Mouse (Mus musculus) lung, postnatal 36 days (tissue): ENCODE data around the gene Erg.

ENCODE experiments used
- DNase-seq: peaks from one replicate; pipeline ENCODE4 v3.0.0; 2022; ENCODE audit warnings: mixed read lengths

Gene Erg

DNA sequence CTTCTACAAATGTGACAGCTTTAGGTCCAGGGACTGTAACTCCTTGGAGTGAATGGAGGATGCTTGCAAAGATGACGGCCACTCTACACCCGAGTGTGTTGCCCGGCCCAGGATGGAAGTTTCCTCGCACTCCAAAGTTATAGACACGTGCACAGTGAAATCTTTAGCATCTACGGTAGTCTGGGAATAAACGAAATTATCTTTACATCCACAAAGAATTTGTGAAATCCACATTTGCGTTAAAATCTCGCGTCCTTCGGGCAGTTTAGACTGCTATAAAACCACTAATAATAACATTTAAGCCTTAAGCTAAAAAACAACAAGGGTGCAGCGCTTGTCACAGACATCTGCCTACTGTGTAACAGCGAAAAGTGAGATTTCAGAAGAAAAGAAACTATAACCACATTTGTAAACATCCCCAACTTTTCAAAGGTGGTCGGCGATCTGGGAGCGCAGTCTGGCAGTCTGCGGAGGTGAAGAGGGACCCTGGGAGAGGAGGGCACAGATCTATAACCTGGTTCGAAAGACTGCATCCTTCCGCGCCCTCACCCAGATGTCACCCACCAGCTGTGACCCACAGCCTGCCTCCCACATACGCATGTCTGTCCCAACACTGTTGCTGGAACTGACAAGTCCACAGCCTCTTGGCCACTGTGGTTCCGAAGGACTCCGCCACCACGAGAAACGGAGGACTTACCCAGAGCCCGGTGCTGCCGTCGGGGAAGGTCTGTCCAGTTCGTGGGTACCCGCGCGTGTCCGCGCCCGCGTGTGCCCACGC, 1.5 kb downstream of the Erg start:
- no peak for DNase-seq

DNA sequence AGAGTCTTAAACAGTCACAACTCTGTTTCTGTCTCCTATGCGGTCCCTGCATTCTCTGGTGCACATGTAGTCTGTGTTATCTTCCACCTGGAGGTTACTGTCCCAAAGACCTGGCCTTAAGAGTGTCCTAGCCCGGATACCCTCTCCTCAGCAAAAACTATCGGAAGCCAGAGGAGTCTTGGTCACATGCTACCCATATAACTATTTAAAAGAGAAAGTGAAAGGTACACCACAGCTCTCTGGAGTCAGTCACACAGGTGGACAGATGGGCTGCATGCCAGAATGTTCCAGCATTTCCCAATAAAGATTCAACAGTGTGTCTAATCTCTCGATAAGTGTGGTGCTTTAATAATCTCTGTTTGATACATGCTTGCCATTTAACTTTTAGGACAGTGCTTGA, 7.1 kb downstream of the Erg start:
- no peak for DNase-seq

DNA sequence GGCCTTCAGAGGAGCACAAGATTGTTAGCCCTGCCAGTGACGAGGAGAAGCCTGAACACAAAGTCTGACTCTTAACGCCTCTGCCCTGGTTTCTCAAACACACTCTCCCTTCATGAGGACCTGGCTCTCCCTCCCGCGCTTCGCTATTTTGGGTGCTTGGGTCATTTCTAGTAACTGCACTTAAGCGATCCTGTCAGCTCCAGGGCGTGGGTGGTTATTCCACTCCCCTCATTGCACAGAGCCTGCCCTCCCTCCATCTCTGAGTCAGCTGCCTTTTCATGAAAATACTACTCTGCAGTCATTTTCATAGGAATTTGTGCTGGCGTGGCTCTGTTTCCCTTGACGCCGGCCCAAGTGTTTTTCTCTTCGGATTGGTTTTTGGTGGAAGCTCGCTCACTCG, 13.2 kb downstream of the Erg start:
- DNase-seq: peak; percentile 40

DNA sequence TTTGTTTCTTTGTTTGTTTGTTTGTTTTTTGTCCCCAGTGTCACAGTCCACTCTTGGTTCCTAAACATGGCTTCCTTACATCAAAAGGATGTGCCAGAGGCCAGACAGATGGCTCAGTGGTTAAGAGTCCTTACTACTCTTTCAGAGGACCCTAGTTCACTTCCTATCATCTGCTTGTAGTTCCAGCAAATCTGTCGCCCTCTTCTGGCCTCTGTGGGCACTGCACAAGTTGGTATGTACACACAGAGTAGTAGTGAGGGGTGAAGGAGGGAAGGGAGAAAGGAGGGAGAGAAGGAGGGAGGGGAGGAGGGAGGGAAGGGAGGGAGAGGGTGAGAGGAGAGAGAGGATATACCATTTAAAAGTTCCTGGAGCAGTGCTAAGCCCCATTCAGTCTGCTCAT, 15.8 kb downstream of the Erg start:
- peak; percentile 49 for DNase-seq

DNA sequence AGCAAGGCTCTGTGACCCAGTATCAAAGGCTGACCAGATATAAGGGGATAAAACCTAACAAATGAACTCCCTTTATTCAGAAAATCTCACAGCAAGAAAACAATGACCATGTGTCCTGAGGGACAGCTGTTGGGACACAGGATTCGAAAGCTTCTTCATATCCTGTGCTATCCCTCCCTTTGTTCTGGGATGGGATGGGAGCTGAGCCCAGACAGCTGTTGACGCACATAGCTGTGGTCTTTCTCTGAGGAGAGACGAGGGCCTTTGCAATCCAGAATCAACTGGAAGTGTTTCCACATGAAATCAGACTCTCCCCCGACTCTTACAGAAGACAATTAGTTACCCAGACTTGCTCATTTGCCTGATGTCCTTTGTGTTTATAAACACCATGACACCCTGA, 29.6 kb downstream of the Erg start:
- DNase-seq: no peak

DNA sequence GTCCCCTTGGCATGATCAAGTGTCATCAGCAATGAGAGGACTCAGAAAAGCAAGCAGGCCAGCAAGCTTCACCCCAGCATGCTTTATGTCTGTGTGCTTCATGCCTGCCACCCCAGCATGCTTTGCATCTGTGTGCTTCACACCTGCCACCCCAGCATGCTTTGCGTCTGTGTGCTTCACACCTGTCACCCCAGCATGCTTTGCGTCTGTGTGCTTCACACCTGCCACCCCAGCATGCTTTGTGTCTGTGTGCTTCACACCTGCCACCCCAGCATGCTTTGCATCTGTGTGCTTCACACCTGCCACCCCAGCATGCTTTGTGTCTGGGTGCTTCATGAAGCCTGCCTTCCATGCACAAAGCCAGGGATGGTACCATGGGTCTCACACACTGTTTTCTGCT, 33.3 kb downstream of the Erg start:
- no peak for DNase-seq

DNA sequence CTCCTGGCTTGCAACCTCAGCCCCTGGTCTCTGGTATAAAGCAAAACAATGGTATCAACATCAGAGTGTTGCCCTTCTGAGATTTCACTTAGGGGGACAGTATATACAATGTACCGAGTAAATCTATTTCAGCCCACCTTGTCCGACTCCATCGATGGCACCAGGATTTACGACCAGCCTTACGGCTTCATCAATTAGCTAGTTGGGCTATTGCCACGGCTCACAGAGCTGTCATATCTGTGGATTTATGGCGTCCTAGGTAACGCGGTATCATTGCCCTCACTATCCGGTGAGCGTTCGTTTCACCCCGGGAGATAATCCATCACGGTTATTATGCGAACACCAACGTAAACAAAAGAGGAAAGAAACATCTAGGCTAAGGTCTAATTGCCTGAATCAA, 33.9 kb downstream of the Erg start:
- no peak for DNase-seq

DNA sequence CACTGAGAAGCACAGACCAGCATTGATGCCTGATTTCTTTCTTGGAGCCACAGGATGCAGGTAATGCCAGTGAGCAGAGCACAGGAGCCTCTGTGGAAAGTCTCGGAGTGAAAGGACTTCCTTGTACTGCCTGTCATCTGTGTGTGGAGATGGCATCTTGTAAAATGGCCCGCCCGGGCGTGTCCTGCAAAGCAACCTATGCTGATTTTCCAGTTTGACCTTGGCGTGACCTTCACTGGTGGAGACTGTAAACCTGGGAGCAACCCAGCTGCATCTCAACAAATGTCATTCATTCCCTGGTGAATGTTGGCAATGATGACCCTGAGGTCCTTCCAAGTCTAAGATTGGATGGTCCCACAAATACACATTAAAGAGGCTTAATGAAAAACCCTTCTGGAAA, 35.9 kb downstream of the Erg start:
- no peak for DNase-seq

DNA sequence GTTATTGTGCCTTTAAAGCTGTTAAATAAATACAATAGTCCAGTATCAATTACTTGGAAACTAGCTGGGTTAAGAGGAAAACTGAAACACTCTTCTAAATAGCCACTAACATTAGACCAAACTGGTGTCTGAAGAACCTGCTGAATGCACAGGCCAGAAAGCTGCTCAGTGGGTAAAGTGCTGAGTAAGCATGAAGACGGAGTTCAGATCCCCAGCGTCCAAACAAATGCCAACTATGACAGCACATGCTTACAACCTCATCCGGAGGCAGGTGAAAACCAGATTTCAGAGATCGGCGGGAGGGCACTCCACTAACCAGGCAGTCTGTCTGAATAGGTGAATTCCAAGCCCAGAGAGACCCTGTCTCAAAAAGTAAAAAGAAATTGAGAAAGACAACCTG, 41.6 kb downstream of the Erg start:
- no peak for DNase-seq

DNA sequence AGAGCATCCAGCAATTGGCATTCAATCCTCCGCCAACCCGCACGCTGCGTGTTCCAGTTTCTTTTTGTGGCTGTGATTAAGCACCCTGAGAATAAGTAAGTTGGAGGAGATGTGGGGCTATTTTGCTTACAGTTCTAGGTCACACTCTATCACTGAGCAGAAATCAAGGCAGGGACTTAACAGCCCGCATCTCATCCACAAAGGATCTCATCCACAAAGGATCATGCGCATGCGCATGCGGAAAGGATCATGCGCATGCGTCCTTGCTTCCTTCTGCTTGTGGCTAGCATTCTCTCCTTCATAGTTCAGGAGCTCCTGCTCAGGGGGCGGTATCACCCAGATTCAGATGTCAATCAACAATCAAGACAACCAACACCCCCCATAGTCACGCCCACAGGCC, 42.9 kb downstream of the Erg start:
- DNase-seq: no peak

DNA sequence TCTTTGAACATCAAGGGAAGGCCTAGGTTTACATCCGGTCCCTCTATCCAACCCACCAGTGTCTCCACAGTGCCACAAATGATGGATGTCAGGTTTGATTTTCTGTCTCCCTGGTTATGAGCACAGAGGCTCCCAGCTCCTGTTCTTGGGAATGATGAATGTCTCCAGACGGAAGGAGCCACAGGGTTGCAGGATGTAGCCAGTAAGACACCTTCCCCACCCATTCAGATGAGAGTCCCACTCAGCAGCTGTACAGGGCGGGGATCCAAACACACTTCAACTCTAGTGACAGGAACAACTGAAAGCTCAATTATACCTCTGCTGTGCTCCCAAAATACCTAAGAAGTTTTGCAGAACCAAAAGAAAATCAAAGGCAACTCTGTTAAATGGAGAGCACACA, 51.2 kb downstream of the Erg start:
- no peak for DNase-seq

DNA sequence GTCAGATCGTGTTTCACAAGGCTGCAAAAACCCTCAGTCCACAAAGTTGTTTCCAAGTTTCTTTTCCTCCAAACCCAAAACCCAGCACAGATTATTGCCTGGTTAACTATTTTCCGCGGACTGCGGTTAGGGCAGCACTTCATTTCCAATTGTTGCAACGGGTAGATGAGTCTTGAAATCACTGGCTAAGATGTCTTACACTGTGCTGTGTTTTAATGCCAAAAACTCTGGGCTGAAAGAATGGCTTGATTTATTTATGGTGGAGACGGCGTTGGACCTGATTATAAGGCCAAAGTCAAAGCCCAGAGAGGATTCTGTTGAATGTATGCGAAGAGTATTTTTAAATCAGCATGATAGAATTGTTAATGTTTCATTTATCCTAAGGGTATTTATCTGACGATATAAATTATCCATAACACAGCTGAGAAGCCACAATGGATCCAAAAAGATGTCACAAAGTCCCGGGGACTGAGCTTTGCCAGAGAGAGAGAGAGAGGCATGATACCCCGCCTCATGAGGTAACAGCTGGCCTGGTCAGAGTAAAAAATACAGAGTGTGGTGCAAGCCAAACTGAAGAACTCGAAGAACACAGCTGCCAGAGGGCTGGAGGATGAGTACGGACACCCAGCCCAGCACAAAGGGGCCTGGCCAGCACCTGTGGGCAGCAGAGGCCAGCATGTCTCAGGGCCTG, 53.9 kb downstream of the Erg start:
- DNase-seq: no peak

DNA sequence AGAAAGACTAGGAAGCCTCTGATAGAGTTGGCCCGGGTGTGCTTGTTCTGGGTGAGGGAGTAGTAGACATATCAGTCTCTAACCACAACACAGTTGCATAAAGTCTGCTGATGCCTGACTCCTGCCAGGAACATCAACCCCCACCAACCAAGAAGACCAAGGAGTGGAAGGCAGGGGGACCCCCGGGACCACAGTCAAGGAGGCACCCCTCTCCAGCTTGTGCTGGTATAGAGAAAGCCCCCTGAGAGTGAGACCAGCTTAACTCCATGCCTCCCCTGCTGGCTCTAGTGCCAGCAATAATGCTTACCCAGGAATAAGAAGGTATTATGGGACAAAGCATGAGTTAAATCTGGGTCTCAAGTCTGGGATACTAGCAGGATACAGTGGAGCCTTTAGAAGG, 58.8 kb downstream of the Erg start:
- no peak for DNase-seq

DNA sequence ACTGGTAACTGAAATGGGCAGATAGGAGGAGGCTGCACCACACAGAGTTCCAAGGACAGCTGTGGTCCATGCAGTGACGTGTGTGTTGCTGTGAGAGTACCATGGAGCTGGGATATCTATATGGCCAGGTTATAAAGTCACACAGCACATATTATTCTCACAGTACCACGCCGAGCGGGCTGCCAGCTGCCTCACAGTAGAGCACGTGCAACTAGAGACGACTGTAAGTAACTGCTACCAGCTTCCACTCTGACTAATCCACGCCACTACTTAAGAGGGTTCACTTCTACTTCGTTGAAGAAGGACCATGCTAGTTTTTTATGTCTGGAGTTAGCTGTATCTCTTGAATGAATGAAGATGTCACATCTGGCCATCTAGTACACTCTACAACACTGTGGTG, 66.9 kb downstream of the Erg start:
- no peak for DNase-seq

DNA sequence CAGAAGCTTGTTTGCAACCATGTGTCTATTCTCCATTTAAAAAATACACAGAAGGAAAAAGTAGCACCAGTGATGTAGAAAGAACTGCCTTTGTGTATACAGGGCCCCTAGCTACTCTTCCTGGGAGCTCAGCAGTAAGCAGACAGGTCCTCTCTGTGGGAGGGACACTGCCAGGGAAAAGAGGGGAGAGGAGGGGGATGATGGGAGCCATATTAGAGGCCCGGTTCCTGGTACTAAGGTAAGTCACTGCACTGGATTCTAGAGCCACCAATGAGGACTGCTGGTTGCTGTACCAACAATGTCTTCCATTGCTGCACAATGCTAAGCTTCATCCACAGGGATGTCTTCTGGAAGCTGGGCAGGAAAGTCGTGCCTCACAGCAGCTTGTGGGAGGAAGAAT, 80.3 kb downstream of the Erg start:
- DNase-seq: no peak

DNA sequence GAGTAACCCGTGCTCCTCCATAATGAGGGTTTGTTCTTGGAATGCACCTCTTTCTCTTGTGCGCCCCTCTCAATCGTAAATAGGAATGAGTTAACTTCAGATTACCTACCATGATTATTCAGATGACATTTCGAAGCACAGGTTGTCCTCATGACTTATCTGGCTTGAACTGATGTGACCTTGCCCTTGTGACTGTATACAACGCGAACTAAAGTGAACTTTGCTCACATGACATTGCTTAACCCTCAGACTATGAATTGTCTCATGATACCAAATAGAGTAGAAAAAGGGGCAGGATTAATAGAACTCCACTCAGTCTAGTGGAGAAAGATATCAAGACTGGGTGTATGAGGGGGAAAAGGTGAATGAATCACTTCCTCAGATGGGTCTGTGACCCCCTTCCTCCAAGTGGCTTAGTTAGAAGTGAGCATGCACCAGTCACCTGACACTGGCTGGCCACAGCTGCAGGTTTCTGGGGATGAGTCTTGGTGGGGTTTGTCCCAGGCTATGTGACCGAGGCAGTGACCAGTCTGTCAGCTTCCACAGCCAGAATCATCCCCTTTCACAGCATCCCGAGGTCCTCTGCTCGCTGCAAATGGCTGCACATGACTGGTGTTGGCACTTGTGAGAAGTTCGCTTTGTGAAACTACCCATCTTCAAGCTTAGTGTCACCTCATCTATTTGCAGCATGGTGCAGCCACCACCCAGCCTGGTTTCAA, 89.7 kb downstream of the Erg start:
- no peak for DNase-seq

DNA sequence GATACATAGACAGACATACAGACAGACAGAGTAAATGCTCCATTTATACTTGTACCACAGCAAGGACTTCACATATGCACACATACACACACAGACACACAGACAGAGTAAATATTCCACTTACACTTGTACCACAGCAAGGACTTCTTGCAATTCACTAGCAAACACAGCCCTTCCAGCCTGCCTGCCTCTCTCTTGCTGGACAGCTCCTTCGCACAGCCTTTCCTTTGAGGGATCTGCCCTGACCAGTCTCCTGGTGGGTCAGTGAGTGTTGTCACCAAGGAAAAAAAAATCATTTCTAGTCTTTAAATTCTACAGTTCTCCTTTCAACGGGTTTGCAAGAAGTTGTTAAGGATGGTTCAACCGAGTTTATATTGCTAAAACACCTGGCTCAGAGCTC, 92.3 kb downstream of the Erg start:
- DNase-seq: no peak

DNA sequence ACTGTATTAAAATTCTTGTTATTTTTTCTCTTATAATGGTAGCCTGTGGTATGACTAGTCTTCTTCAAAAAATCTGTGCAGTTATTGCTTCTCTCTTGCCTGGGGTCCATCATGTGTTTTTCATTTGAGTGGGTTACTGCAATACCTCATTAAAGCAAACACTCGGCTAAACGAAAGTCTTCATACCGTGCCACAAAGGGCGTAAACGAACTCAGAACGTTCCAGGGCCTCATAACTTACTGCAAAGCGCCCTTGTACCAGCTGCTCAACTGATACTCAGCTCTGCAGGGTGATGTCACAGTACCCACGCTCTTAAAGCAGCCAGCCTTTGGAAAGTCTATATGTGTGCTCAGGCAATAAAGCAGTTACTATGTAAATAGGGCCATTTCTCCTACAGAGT, 93.1 kb downstream of the Erg start:
- no peak for DNase-seq

DNA sequence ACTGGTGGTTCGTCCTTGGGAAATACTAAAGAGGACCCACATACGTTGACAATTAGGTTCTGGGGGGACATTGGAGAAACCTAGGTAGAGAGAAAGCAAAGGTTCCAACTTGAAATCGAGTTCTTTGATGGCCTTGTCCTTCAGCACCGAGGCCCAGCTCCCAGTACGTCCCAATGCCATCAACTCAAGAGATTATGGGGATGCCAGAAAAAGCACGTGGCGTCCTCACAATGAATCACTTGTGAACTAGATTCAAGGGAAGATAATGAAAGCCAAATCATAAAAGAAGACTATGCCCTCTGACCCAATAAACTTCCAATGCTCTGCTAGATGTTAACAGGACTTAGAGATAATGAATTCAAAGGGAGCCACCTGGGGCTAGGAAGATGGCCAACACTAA, 94.2 kb downstream of the Erg start:
- no peak for DNase-seq

DNA sequence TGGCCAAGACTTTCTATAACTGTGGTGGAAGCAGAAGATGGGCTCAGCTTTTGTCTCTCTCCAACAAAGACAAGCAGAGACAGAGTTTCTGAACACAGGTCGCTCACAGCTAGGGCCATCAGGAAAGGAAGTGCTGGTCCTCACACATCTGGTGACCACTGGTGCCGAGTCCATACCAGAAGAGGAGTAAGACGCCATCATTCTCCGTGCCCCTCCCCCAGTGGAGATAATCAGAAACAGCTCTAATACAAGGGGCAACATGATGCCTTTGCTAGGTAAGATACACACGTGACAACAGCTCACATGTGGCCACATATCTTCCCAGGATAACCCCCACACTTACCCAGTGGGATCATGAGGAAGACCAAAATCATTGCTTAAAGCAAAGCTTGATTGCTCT, 96.0 kb downstream of the Erg start:
- no peak for DNase-seq

DNA sequence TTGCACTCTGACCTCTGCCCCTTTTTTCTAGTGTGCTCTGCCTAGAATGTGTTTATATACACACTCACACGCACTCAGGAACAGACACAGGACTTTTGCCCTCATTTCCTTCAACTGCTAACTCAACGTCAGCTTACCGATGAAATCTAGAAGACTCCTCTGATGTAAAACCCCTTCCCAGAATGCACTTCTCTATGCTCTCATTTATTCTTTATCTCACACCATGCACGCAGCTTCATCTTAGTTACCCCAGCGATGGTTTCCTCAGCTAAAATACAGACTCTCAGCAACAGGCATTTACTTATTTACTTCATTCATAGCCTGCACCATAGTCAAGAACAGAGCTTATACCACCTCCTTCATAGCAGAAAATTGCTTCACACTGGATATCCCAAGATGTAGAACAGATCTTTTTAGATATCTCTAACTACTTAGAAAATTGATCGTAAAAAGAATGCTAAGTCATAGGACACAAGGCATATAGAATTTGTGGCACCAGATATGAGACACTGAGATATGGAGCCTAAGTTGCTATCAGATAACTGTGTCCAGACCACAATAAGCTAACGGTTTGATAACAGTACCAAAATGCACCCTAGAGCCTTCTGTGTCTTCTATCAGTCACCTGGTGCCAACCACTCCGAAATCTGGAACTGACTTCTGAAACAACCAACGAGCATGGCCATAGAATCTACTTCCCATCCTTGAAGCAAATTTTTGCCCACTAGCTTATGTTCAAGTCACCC, 98.6 kb downstream of the Erg start:
- peak; percentile 2 for DNase-seq

DNA sequence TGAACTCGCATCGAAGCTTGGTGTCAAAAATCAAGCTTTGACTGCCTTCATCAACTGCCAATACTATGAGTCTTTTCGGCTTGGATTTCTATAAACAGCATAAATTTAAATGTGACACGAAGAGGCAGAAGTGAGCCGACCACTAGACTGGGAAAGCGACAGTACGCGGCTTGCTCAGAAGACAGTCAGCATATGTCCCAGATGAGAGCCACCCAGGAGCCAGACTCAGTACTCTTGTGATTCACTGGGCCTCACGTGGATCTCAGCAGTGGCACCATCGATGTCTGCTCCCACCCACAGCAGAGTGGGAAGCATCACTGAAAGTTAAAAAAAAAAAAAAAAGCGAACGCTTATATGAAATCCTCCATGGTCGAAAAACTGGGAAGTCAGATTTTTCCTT, 105.2 kb downstream of the Erg start:
- DNase-seq: no peak

DNA sequence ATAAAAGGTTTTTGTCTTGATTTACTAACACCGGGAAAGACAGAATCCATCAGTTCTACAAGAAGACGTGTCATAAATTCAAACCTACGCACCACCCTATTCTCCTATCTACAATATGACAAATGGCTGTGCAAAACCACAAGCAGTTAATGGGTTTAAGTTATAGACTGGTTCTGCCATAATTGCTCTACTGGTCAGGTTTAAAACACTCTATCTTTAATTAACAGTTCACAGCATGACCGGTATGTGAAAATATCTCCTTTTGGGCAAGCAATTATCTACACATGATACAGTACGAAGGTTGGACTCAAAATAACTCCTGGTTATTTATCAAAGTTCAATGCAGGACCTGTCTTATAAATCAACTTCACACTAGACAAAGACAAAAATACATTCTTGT, 107.8 kb downstream of the Erg start:
- DNase-seq: no peak

DNA sequence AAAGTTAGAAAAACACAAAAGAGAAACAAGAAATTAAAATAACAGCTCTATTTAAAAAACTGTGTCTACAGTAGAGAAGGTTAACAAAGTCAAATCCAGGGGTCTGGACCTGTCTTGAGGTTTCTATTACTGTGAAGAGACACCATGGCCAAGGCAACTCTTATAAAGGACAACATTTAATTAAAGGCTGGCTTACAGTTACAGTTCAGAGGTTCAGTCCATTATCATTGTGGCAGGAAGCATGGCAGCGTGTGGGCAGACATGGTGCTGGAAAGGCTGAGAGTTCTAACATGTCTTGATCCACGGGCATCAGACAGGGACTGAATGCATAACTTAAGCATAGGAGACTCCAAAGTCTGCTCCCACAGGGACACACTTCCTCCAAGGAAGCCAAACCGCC, 111.4 kb downstream of the Erg start:
- DNase-seq: no peak
